Mouse (Mus musculus): ENCODE data around the gene Olfr1314.

Olfr1314 gene

GRCm38 (mm10) chr2:112096681-112097080, at the start of gene Olfr1314:
Gene Olfr1314 (minus strand): TSS chr2:112096781.
- DNase-seq (ENCODE audit: low spot score), result no peak

- DNase-seq (ENCODE audit: low spot score), result no peak
These were observed 43.4 kb upstream of the Olfr1314 start, which contains the start of gene Olfr1317 for GRCm38 (mm10) chr2:112140029-112140428. Gene Olfr1317 (plus strand): TSS chr2:112140329.

DNA sequence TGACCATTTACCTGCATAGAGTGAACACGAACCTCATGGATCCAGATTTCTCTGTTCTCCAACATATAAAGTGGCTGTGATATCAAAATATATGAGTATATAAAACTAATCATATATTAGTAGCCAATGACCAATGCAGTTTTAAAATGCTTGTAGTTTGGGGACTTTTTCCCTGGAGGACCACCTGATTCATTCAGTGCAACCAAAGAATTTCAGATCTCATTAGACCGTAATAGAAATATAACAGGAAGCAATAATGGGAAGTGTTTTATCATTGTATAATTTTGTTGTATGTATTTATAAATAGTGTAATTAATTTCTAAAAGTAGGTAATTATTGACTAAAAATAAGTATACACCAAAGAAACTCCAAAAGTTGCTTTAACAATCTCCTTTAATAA, 38.3 kb upstream of the Olfr1314 start, which contains the start of gene Olfr1316:
TSS of gene Olfr1316 (minus strand) at position 101 of the 400 bp plus-strand sequence.
- no peak for DNase-seq (ENCODE audit: low spot score)

GRCm38 (mm10) chr2:112115340-112115739, 18.8 kb upstream of the Olfr1314 start, which contains the start of gene Olfr1315-ps1:
Gene Olfr1315-ps1 (minus strand): TSS chr2:112115440.
- DNase-seq (ENCODE audit: low spot score), result no peak

DNA sequence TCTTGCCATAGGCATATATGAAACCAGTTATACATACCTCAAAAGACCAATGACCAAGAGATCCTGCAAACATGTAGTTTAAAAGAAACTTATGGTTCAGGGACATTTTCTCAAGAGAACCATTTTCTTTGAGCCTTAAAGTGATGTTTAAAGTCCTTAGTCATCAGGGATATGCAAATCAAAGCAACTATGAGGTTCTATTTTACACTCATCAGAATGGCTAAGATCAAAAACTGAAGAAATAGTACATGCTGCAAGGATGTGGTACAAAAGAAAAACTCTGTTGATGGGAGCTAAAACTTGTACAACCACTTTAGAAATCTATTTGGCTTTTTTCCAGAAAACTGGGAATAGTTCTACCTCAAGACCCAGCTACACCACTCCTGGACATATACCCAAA, 18.8 kb downstream of the Olfr1314 start, which contains the start of gene Olfr1313:
TSS of gene Olfr1313 (minus strand) at position 101 of the 400 bp plus-strand sequence.
- no peak for DNase-seq (ENCODE audit: low spot score)

DNA sequence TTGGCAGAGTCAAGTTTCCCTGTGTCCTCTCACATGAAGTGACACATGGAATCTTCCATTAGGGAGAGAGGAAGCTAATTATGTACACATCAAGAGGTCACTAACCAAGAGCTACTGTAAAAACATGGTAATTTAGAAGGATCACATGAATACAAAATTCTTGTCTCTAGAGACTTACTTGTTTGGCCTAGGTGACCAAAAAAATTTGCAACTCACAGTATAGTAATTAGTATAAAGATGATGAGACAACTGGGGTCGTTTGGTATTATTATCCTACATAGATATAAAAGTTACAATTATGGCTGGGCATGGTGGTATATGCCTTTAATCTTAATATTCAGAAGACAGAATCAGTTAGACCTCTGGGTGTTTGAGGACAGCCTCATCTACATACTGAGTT, 46.4 kb downstream of the Olfr1314 start, which contains the start of gene Olfr1312:
TSS of gene Olfr1312 (minus strand) at position 101 of the 400 bp plus-strand sequence.
- no peak for DNase-seq (ENCODE audit: low spot score)

Data from urinary bladder, postnatal 25 days (tissue).